Mouse (Mus musculus): ENCODE measurements around the gene 1810013L24Rik. TPM values are rescaled to one million over a fixed set of nuclear protein-coding genes. Genes with fewer than 3 reads are reported as not detected.

The 1810013L24Rik gene
- total and polyA plus RNA-seq, 2 experiments: 8.9 to 33.8 TPM

- TF ChIP-seq CTCF (IDR thresholded peaks at IDR 0.05; ENCODE audit: low read depth, low read length) (no peak), POLR2A (IDR thresholded peaks at IDR 0.05; ENCODE audit: extremely low read depth, insufficient read depth, low read length) (no peak)
- no peaks in the 10 kb centered on the region for H3K27me3 ChIP-seq (ENCODE audit: control insufficient read depth, insufficient read depth, low read length)
- no peaks in the 10 kb centered on the region for H3K79me2 ChIP-seq (ENCODE audit: control insufficient read depth, insufficient read depth, low read length)
- DNase-seq (ENCODE audit: extremely low read depth, low read depth, low spot score): no peak
- H3K27ac ChIP-seq (replicated peaks; ENCODE audit: insufficient read depth, low read depth, low read length): no peak overlapping the region
- no peak overlapping the region for H3K9ac ChIP-seq (ENCODE audit: low read depth, low read length)
- 56% methylated on average over 3 of the region's 3 CpGs for WGBS
- no peaks in the 10 kb centered on the region for H3K4me1 ChIP-seq (ENCODE audit: control insufficient read depth, insufficient read depth, low read length)
- no peak overlapping the region for H3K4me3 ChIP-seq (ENCODE audit: insufficient read depth, low read depth, low read length)
- no peaks in the 10 kb centered on the region for H3K36me3 ChIP-seq (ENCODE audit: control insufficient read depth, insufficient read depth, low read length)
These were observed 45.1 kb upstream of the 1810013L24Rik start for GRCm38 (mm10) chr16:8784753-8785152.

- DNase-seq (ENCODE audit: extremely low read depth, low read depth, low spot score): no peak
These were observed 39.0 kb upstream of the 1810013L24Rik start for GRCm38 (mm10) chr16:8790886-8791285.

DNA sequence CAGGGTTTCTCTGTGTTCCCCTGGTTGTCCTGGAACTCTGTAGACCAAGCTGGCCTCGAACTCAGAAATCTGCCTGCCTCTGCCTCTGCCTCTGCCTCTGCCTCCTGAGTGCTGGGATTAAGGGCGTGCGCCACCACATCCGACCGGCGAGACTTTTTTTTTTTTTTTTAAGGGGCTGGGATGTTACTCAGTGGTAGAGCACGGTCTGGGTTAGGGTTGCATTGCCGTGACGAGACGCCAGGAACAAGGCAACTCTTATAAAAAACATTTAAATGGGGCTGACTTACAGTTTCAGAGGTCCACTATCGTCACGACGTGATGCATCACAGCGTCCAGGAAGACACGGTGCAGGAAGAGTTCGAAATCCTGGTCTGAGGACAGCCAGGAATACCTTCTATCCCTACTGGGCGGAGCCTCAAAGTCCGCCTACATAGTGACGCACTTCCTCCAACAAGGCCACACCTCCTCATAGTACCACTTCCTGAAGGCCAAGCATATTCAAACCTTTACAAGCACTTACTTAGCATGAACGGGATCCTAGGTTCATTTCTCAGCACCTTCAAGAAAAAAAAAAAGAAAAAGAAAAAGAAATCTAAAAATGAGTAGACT is 37.8 kb upstream of the 1810013L24Rik start, which contains the start of gene Usp7:
TSS of gene Usp7 (minus strand) at position 360 of the 609 bp plus-strand sequence.
- Histone ChIP-seq H3K36me3 (ENCODE audit: control insufficient read depth, insufficient read depth, low read length) (no peaks in the 10 kb centered on the region), H3K27ac (replicated peaks; ENCODE audit: insufficient read depth, low read depth, low read length) (no peak within 1 kb of the TSS), H3K27me3 (ENCODE audit: control insufficient read depth, insufficient read depth, low read length) (no peaks in the 10 kb centered on the region), H3K4me3 (ENCODE audit: insufficient read depth, low read depth, low read length) (no peak within 1 kb of the TSS), H3K4me1 (ENCODE audit: control insufficient read depth, insufficient read depth, low read length) (no peaks in the 10 kb centered on the region), H3K9ac (ENCODE audit: low read depth, low read length) (no peak within 1 kb of the TSS), H3K79me2 (ENCODE audit: control insufficient read depth, insufficient read depth, low read length) (no peaks in the 10 kb centered on the region)
- TF ChIP-seq CTCF (IDR thresholded peaks at IDR 0.05; ENCODE audit: low read depth, low read length): no peak
- TF ChIP-seq POLR2A (IDR thresholded peaks at IDR 0.05; ENCODE audit: extremely low read depth, insufficient read depth, low read length): no peak
- no peak for DNase-seq (ENCODE audit: extremely low read depth, low read depth, low spot score)
- 95% methylated on average over 20 of the region's 20 CpGs for WGBS

More at GRCm38 (mm10) chr16:8790886-8791285, 39.0 kb upstream of the 1810013L24Rik start:
- TF ChIP-seq CTCF (IDR thresholded peaks at IDR 0.05; ENCODE audit: low read depth, low read length) (no peak), POLR2A (IDR thresholded peaks at IDR 0.05; ENCODE audit: extremely low read depth, insufficient read depth, low read length) (no peak)
- no peak overlapping the region for H3K27ac ChIP-seq (replicated peaks; ENCODE audit: insufficient read depth, low read depth, low read length)
- whole genome bisulfite sequencing: 80% methylated on average over 4 of the region's 4 CpGs
- no peaks in the 10 kb centered on the region for H3K27me3 ChIP-seq (ENCODE audit: control insufficient read depth, insufficient read depth, low read length)
- no peaks in the 10 kb centered on the region for H3K79me2 ChIP-seq (ENCODE audit: control insufficient read depth, insufficient read depth, low read length)
- no peak overlapping the region for H3K4me3 ChIP-seq (ENCODE audit: insufficient read depth, low read depth, low read length)
- no peak overlapping the region for H3K9ac ChIP-seq (ENCODE audit: low read depth, low read length)
- H3K4me1 ChIP-seq (ENCODE audit: control insufficient read depth, insufficient read depth, low read length): no peaks in the 10 kb centered on the region
- H3K36me3 ChIP-seq (ENCODE audit: control insufficient read depth, insufficient read depth, low read length): no peaks in the 10 kb centered on the region

- H3K4me3 ChIP-seq (ENCODE audit: insufficient read depth, low read depth, low read length): no peak overlapping the region
These were observed 34.9 kb upstream of the 1810013L24Rik start for GRCm38 (mm10) chr16:8794952-8795351.

GRCm38 (mm10) chr16:8795906-8796305 is 34.0 kb upstream of the 1810013L24Rik start:
- peak; percentile 66 for DNase-seq (ENCODE audit: extremely low read depth, low read depth, low spot score)

More at GRCm38 (mm10) chr16:8794952-8795351, 34.9 kb upstream of the 1810013L24Rik start:
- Histone ChIP-seq H3K4me1 (ENCODE audit: control insufficient read depth, insufficient read depth, low read length) (no peaks in the 10 kb centered on the region), H3K36me3 (ENCODE audit: control insufficient read depth, insufficient read depth, low read length) (no peaks in the 10 kb centered on the region), H3K9ac (ENCODE audit: low read depth, low read length) (no peak overlapping the region), H3K27ac (replicated peaks; ENCODE audit: insufficient read depth, low read depth, low read length) (no peak overlapping the region), H3K27me3 (ENCODE audit: control insufficient read depth, insufficient read depth, low read length) (no peaks in the 10 kb centered on the region), H3K79me2 (ENCODE audit: control insufficient read depth, insufficient read depth, low read length) (no peaks in the 10 kb centered on the region)
- TF ChIP-seq POLR2A (IDR thresholded peaks at IDR 0.05; ENCODE audit: extremely low read depth, insufficient read depth, low read length) (no peak), CTCF (IDR thresholded peaks at IDR 0.05; ENCODE audit: low read depth, low read length) (peak; percentile 36; the same call in 1 of the 2 replicates)
- DNase-seq (ENCODE audit: extremely low read depth, low read depth, low spot score): no peak
- WGBS: 18% methylated on average over 3 of the region's 3 CpGs

DNA sequence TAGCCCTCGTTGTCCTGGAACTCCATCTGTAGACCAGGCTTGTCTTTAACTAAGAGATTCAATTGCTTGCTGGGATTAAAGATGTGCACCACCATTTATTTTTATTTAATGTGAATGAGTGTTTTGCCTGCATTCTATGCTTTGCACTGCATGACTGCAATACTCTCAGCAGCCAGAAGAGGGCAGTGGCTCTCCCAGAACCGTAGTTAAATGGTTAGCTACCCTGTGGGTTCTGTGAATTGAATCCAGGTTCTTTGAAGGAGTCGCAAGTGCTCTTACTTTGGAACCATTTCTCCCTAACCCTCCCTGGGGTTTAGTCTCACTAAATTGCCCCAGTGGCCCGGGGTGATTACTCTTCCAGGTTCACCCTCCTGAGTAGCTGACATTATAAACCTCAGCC is 23.2 kb upstream of the 1810013L24Rik start:
- no peak for TF ChIP-seq POLR2A (IDR thresholded peaks at IDR 0.05; ENCODE audit: extremely low read depth, insufficient read depth, low read length)
- peak; percentile 68; the same call in 1 of the 2 replicates for TF ChIP-seq CTCF (IDR thresholded peaks at IDR 0.05; ENCODE audit: low read depth, low read length)
- Histone ChIP-seq H3K9ac (ENCODE audit: low read depth, low read length) (no peak overlapping the region), H3K36me3 (ENCODE audit: control insufficient read depth, insufficient read depth, low read length) (no peaks in the 10 kb centered on the region), H3K4me3 (ENCODE audit: insufficient read depth, low read depth, low read length) (no peak overlapping the region), H3K27me3 (ENCODE audit: control insufficient read depth, insufficient read depth, low read length) (no peaks in the 10 kb centered on the region), H3K4me1 (ENCODE audit: control insufficient read depth, insufficient read depth, low read length) (no peaks in the 10 kb centered on the region), H3K27ac (replicated peaks; ENCODE audit: insufficient read depth, low read depth, low read length) (no peak overlapping the region), H3K79me2 (ENCODE audit: control insufficient read depth, insufficient read depth, low read length) (no peaks in the 10 kb centered on the region)
- 26% methylated on average over 4 of the region's 4 CpGs for WGBS
- peak; percentile 49 for DNase-seq (ENCODE audit: extremely low read depth, low read depth, low spot score)

More at GRCm38 (mm10) chr16:8795906-8796305, 34.0 kb upstream of the 1810013L24Rik start:
- Histone ChIP-seq H3K4me1 (ENCODE audit: control insufficient read depth, insufficient read depth, low read length) (no peaks in the 10 kb centered on the region), H3K4me3 (ENCODE audit: insufficient read depth, low read depth, low read length) (no peak overlapping the region), H3K79me2 (ENCODE audit: control insufficient read depth, insufficient read depth, low read length) (no peaks in the 10 kb centered on the region), H3K27me3 (ENCODE audit: control insufficient read depth, insufficient read depth, low read length) (no peaks in the 10 kb centered on the region), H3K36me3 (ENCODE audit: control insufficient read depth, insufficient read depth, low read length) (no peaks in the 10 kb centered on the region), H3K27ac (replicated peaks; ENCODE audit: insufficient read depth, low read depth, low read length) (no peak overlapping the region), H3K9ac (ENCODE audit: low read depth, low read length) (no peak overlapping the region)
- TF ChIP-seq POLR2A (IDR thresholded peaks at IDR 0.05; ENCODE audit: extremely low read depth, insufficient read depth, low read length): no peak
- TF ChIP-seq CTCF (IDR thresholded peaks at IDR 0.05; ENCODE audit: low read depth, low read length): no peak
- WGBS: 46% methylated on average over 2 of the region's 2 CpGs

All from liver, adult 2 months (tissue).